Mouse (Mus musculus) C2C12 (cell line): ENCODE data around the gene Nsd1. TPM values are rescaled to one million over a fixed set of nuclear protein-coding genes. Genes with fewer than 3 reads are reported as not detected.

ENCODE experiments used
- H3K27me3 ChIP-seq: one replicate; pipeline ENCODE4 v1.6.1; 2011; ENCODE audit not compliant: control insufficient read depth, insufficient read depth, insufficient read length
- H3K36me3 ChIP-seq: one replicate; pipeline ENCODE4 v1.6.1; 2011; ENCODE audit not compliant: control insufficient read depth, insufficient read depth
- H3K4me3 ChIP-seq: one replicate; pipeline ENCODE4 v1.5.1; 2011; ENCODE audit warnings: mild to moderate bottlenecking, control low read depth; ENCODE audit not compliant: poor library complexity, insufficient read depth, severe bottlenecking
- H3K79me2 ChIP-seq: one replicate; pipeline ENCODE4 v1.6.1; 2011; ENCODE audit not compliant: control insufficient read depth, insufficient read depth
- H3K79me3 ChIP-seq: one replicate; pipeline ENCODE4 v1.6.1; 2011; ENCODE audit warnings: low read depth, control low read depth
- H3ac ChIP-seq: one replicate; pipeline ENCODE3; 2011; ENCODE audit warnings: low read depth; ENCODE audit not compliant: control insufficient read depth, insufficient read length
- CEBPB ChIP-seq: IDR thresholded peaks from one replicate; pipeline ENCODE4 v1.6.1; 2011; ENCODE audit warnings: low read depth, mild to moderate bottlenecking, control low read depth, moderate library complexity
- CTCF ChIP-seq: IDR thresholded peaks from one replicate; pipeline ENCODE4 v1.5.1; 2011; ENCODE audit not compliant: control insufficient read depth, insufficient read depth, insufficient read length
- FOSL1 ChIP-seq: IDR thresholded peaks from one replicate; pipeline ENCODE4 v1.8.0; 2011; ENCODE audit warnings: mild to moderate bottlenecking, low read length; ENCODE audit not compliant: poor library complexity, insufficient read depth, severe bottlenecking
- MAX ChIP-seq: IDR thresholded peaks from one replicate; pipeline ENCODE4 v1.6.1; 2011; ENCODE audit warnings: mild to moderate bottlenecking, control low read depth
- MYOD1 ChIP-seq: IDR thresholded peaks from one replicate; pipeline ENCODE4 v1.6.1; 2011; ENCODE audit warnings: low read depth; ENCODE audit not compliant: control insufficient read depth, insufficient read length
- MYOG ChIP-seq: IDR thresholded peaks from one replicate; pipeline ENCODE4 v1.6.1; 2011; ENCODE audit not compliant: control insufficient read depth, insufficient read length; ENCODE audit errors: extremely low read depth
- USF1 ChIP-seq: IDR thresholded peaks from one replicate; pipeline ENCODE4 v1.6.1; 2011; ENCODE audit warnings: low read depth, mild to moderate bottlenecking, control low read depth, moderate library complexity
- polyA plus RNA-seq: library from polyadenylated mRNA; unstranded; fragments of >200 nt; fragmentation: generic; extraction: Trizol; gene quantifications from one replicate; pipeline ENCODE4 v1.2.1, GENCODE M21; 2012; ENCODE audit warnings: missing spikeins

The Nsd1 gene
- polyA plus RNA-seq, 1 experiment: 10.5 TPM

DNA sequence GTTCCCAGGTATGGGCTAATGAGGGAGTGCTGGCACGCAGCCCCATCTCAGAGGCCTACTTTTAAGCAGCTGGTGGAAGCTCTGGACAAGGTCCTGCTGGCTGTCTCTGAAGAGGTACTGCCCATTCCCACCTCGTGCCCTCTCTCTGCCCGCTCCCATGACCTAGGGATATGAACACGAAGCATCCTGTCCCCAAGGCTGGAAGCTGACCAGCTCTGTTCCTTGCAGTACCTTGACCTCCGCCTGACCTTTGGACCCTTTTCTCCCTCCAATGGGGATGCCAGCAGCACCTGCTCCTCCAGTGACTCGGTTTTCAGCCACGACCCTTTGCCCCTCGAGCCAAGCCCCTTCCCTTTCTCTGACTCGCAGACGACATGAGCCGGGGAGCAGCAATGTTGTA lies 41.8 kb upstream of the Nsd1 start:
- H3K79me3 ChIP-seq: no peaks in the 10 kb centered on the region
- H3ac ChIP-seq: no peak overlapping the region
- no peak overlapping the region for H3K4me3 ChIP-seq
- H3K36me3 ChIP-seq: no peaks in the 10 kb centered on the region
- no peaks in the 10 kb centered on the region for H3K27me3 ChIP-seq
- no peak for TF ChIP-seq CTCF
- TF ChIP-seq USF1: no peak
- no peak for TF ChIP-seq FOSL1
- no peak for TF ChIP-seq MYOD1
- no peak for TF ChIP-seq MAX
- TF ChIP-seq CEBPB: no peak
- TF ChIP-seq MYOG: no peak
- H3K79me2 ChIP-seq: no peaks in the 10 kb centered on the region

GRCm38 (mm10) chr13:55168255-55168654 lies 41.3 kb upstream of the Nsd1 start:
- H3K27me3 ChIP-seq: no peaks in the 10 kb centered on the region
- TF ChIP-seq MAX (no peak), FOSL1 (no peak), CTCF (no peak), USF1 (no peak), MYOG (no peak), MYOD1 (no peak), CEBPB (no peak)
- no peaks in the 10 kb centered on the region for H3K79me2 ChIP-seq
- no peak overlapping the region for H3ac ChIP-seq
- no peaks in the 10 kb centered on the region for H3K36me3 ChIP-seq
- H3K4me3 ChIP-seq: no peak overlapping the region
- no peaks in the 10 kb centered on the region for H3K79me3 ChIP-seq

DNA sequence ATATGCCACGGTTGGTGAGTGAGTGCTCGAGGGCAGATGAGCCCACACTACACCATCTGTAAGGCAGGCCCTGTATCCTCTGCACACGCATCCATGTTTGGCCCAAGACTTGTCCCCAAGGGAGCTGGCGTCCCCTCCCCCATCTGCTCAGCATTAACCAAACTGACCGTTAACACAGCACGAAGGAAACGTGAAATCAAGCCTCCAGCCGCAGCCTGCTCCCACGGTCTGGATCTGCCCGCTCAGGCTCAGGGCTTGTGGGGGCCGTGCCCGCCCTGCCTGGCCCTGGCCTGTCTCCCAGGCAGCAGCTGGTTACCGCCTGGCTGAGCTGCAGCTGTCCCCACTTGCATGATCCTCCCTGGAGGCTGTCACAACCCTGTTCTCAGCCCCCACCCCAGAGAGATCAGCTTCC lies 40.6 kb upstream of the Nsd1 start:
- Histone ChIP-seq H3K27me3 (no peaks in the 10 kb centered on the region), H3K79me3 (no peaks in the 10 kb centered on the region), H3K4me3 (no peak overlapping the region), H3K36me3 (no peaks in the 10 kb centered on the region), H3K79me2 (no peaks in the 10 kb centered on the region), H3ac (peak overlapping the region; percentile 16)
- TF ChIP-seq MAX (no peak), MYOD1 (peak; percentile 98)

- no peak overlapping the region for H3K4me3 ChIP-seq
- H3ac ChIP-seq: peak overlapping the region; percentile 47
- H3K79me2 ChIP-seq: no peaks in the 10 kb centered on the region
- H3K36me3 ChIP-seq: no peaks in the 10 kb centered on the region
- H3K27me3 ChIP-seq: no peaks in the 10 kb centered on the region
- TF ChIP-seq USF1 (no peak), MAX (peak; percentile 59), MYOD1 (peak; percentile 96)
- H3K79me3 ChIP-seq: no peaks in the 10 kb centered on the region
These were observed 37.9 kb upstream of the Nsd1 start for GRCm38 (mm10) chr13:55171517-55172335.

- peak overlapping the region; percentile 47 for H3ac ChIP-seq
- H3K4me3 ChIP-seq: no peak overlapping the region
- H3K79me3 ChIP-seq: no peaks in the 10 kb centered on the region
- H3K36me3 ChIP-seq: no peaks in the 10 kb centered on the region
- H3K27me3 ChIP-seq: no peaks in the 10 kb centered on the region
- TF ChIP-seq MAX (no peak), MYOG (no peak), MYOD1 (no peak), CEBPB (no peak), USF1 (no peak), FOSL1 (no peak), CTCF (no peak)
- no peaks in the 10 kb centered on the region for H3K79me2 ChIP-seq
These were observed 37.2 kb upstream of the Nsd1 start for GRCm38 (mm10) chr13:55172336-55172770.

DNA sequence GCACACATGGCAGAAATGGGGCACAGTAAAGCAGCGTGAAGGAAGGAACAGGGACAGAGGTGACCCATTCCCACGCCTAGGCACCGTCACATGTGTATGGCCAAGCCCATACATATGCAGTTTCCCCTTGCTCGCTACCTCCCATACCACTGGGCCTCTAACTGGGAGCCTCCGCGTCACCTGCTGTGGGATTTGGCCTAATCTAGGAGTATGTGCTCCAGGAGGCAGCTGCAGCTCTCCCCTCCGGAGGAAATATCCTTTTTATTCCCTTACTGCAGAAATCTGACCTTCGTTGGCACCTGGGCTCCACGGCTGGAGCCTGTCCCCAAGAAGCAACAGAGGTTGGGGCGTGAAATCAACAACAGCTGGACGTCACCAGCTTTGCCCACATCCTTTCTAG lies 35.2 kb upstream of the Nsd1 start:
- no peaks in the 10 kb centered on the region for H3K79me3 ChIP-seq
- H3K4me3 ChIP-seq: no peak overlapping the region
- TF ChIP-seq USF1 (no peak), FOSL1 (no peak), CEBPB (no peak), MYOG (no peak), MAX (no peak), CTCF (no peak), MYOD1 (no peak)
- H3K36me3 ChIP-seq: no peaks in the 10 kb centered on the region
- no peak overlapping the region for H3ac ChIP-seq
- no peaks in the 10 kb centered on the region for H3K27me3 ChIP-seq
- no peaks in the 10 kb centered on the region for H3K79me2 ChIP-seq
